Mouse (Mus musculus): ENCODE results near the gene Ppox.

Ppox gene

GRCm38 (mm10) chr1:171286517-171286916 lies 5.5 kb upstream of the Ppox start:
- DNase-seq (ENCODE audit: low read depth in 1 of 2, low spot score in 2 of 2), result no peak

GRCm38 (mm10) chr1:171285096-171285892 lies 4.3 kb upstream of the Ppox start:
- no peak for DNase-seq (ENCODE audit: low read depth in 1 of 2, low spot score in 2 of 2)

- DNase-seq (ENCODE audit: low read depth in 1 of 2, low spot score in 2 of 2), result no peak
Observed at GRCm38 (mm10) chr1:171284491-171284890, 3.5 kb upstream of the Ppox start.

- no peak for DNase-seq (ENCODE audit: low read depth in 1 of 2, low spot score in 2 of 2)
Observed at GRCm38 (mm10) chr1:171283188-171284160, 2.5 kb upstream of the Ppox start.

- DNase-seq (ENCODE audit: low read depth in 1 of 2, low spot score in 2 of 2), result no peak
Observed at GRCm38 (mm10) chr1:171282086-171282805, 1.3 kb upstream of the Ppox start.

- DNase-seq (ENCODE audit: low read depth in 1 of 2, low spot score in 2 of 2), result peak; percentile 49 to 78
Observed at GRCm38 (mm10) chr1:171281528-171281923, 540 bp upstream of the Ppox start.

- DNase-seq (ENCODE audit: low read depth in 1 of 2, low spot score in 2 of 2), result no peak
Observed at GRCm38 (mm10) chr1:171280250-171280915, 603 bp downstream of the Ppox start.

- no peak for DNase-seq (ENCODE audit: low read depth in 1 of 2, low spot score in 2 of 2)
Observed at GRCm38 (mm10) chr1:171279721-171280120, 1.3 kb downstream of the Ppox start.

GRCm38 (mm10) chr1:171279012-171279705 lies 1.8 kb downstream of the Ppox start:
- DNase-seq (ENCODE audit: low read depth in 1 of 2, low spot score in 2 of 2), result no peak

GRCm38 (mm10) chr1:171278436-171278835 lies 2.5 kb downstream of the Ppox start:
- DNase-seq (ENCODE audit: low read depth in 1 of 2, low spot score in 2 of 2), result no peak

- no peak for DNase-seq (ENCODE audit: low read depth in 1 of 2, low spot score in 2 of 2)
Observed at GRCm38 (mm10) chr1:171277736-171278135, 3.2 kb downstream of the Ppox start.

- DNase-seq (ENCODE audit: low read depth in 1 of 2, low spot score in 2 of 2), result no peak
Observed at GRCm38 (mm10) chr1:171276110-171276748, 4.8 kb downstream of the Ppox start.

- no peak for DNase-seq (ENCODE audit: low read depth in 1 of 2, low spot score in 2 of 2)
Observed at GRCm38 (mm10) chr1:171275144-171275734, 5.7 kb downstream of the Ppox start.

- DNase-seq (ENCODE audit: low read depth in 1 of 2, low spot score in 2 of 2), result no peak
Observed at GRCm38 (mm10) chr1:171274171-171274570, 6.8 kb downstream of the Ppox start.

GRCm38 (mm10) chr1:171272086-171272485 lies 8.9 kb downstream of the Ppox start:
- DNase-seq (ENCODE audit: low read depth in 1 of 2, low spot score in 2 of 2), result no peak

GRCm38 (mm10) chr1:171271622-171272021 lies 9.4 kb downstream of the Ppox start:
- no peak for DNase-seq (ENCODE audit: low read depth in 1 of 2, low spot score in 2 of 2)

GRCm38 (mm10) chr1:171271196-171271595 lies 9.8 kb downstream of the Ppox start:
- no peak for DNase-seq (ENCODE audit: low read depth in 1 of 2, low spot score in 2 of 2)

- DNase-seq (ENCODE audit: low read depth in 1 of 2, low spot score in 2 of 2), result no peak
Observed at GRCm38 (mm10) chr1:171270573-171270900, 10.4 kb downstream of the Ppox start.

GRCm38 (mm10) chr1:171269848-171270572 lies 11.0 kb downstream of the Ppox start, which contains the start of gene B4galt3:
TSS of gene B4galt3 (plus strand) at chr1:171270328.
- peak; percentile 57 to 87 for DNase-seq (ENCODE audit: low read depth in 1 of 2, low spot score in 2 of 2)

Measured in monocyte, adult 2 months (primary cell).